Mouse (Mus musculus): ENCODE results near the gene Pcgf2.
"Not testable (repeated sequence)": the region's sequence is repeated elsewhere in the genome, so short reads cannot be mapped to it uniquely, and the experiment has no call there.

Pcgf2 gene

GRCm38 (mm10) chr11:97717369-97718280 is 17.3 kb upstream of the Pcgf2 start:
- DNase-seq (ENCODE audit: inconsistent ontology term) = no peak

- DNase-seq (ENCODE audit: inconsistent ontology term) = no peak
Measured at GRCm38 (mm10) chr11:97716021-97716420, 15.7 kb upstream of the Pcgf2 start.

GRCm38 (mm10) chr11:97714784-97715760 is 14.8 kb upstream of the Pcgf2 start:
- DNase-seq (ENCODE audit: inconsistent ontology term) = no peak

GRCm38 (mm10) chr11:97714356-97714755 is 14.1 kb upstream of the Pcgf2 start:
- DNase-seq (ENCODE audit: inconsistent ontology term) = no peak

- peak; percentile 70 for DNase-seq (ENCODE audit: inconsistent ontology term)
Measured at GRCm38 (mm10) chr11:97713896-97714295, 13.6 kb upstream of the Pcgf2 start.

- DNase-seq (ENCODE audit: inconsistent ontology term) = no peak
Measured at GRCm38 (mm10) chr11:97712286-97712685, 12.0 kb upstream of the Pcgf2 start.

GRCm38 (mm10) chr11:97711200-97711900 is 11.1 kb upstream of the Pcgf2 start:
- no peak for DNase-seq (ENCODE audit: inconsistent ontology term)

GRCm38 (mm10) chr11:97710067-97710466 is 9.8 kb upstream of the Pcgf2 start:
- not testable (repeated sequence) for DNase-seq (ENCODE audit: inconsistent ontology term)

- DNase-seq (ENCODE audit: inconsistent ontology term) = peak; percentile 100
Measured at GRCm38 (mm10) chr11:97703039-97703826, 2.9 kb upstream of the Pcgf2 start, which contains the start of gene Psmb3. Gene Psmb3, plus strand, starts transcription at chr11:97703399.

GRCm38 (mm10) chr11:97702393-97702745 is 2.1 kb upstream of the Pcgf2 start:
- DNase-seq (ENCODE audit: inconsistent ontology term) = peak; percentile 85

GRCm38 (mm10) chr11:97701581-97702392 is 1.5 kb upstream of the Pcgf2 start:
- peak; percentile 43 for DNase-seq (ENCODE audit: inconsistent ontology term)

GRCm38 (mm10) chr11:97700746-97701580 is 666 bp upstream of the Pcgf2 start:
- DNase-seq (ENCODE audit: inconsistent ontology term) = no peak

GRCm38 (mm10) chr11:97699626-97700002 is 683 bp downstream of the Pcgf2 start:
- DNase-seq (ENCODE audit: inconsistent ontology term) = peak; percentile 88

GRCm38 (mm10) chr11:97698741-97699611 is 1.3 kb downstream of the Pcgf2 start:
- peak; percentile 85 for DNase-seq (ENCODE audit: inconsistent ontology term)

GRCm38 (mm10) chr11:97697891-97698529 is 2.3 kb downstream of the Pcgf2 start:
- DNase-seq (ENCODE audit: inconsistent ontology term) = no peak

GRCm38 (mm10) chr11:97697199-97697890 is 3.0 kb downstream of the Pcgf2 start:
- no peak for DNase-seq (ENCODE audit: inconsistent ontology term)

- DNase-seq (ENCODE audit: inconsistent ontology term) = no peak
Measured at GRCm38 (mm10) chr11:97696669-97697068, 3.6 kb downstream of the Pcgf2 start.

Data from Muller cell, postnatal 12 days (primary cell).